Mouse (Mus musculus) C2C12 (cell line): Measurements from ENCODE around the gene Arpp21. TPM values are rescaled to one million over a fixed set of nuclear protein-coding genes. Genes with fewer than 3 reads are reported as not detected.
A peak's percentile ranks its signal among the peaks of the same experiment; 100 is the strongest.

Source experiments
- H3K27me3 ChIP-seq: one replicate; pipeline ENCODE4 v1.6.1; 2011; ENCODE audit not compliant: control insufficient read depth, insufficient read depth, insufficient read length
- H3K36me3 ChIP-seq: one replicate; pipeline ENCODE4 v1.6.1; 2011; ENCODE audit not compliant: control insufficient read depth, insufficient read depth
- H3K4me3 ChIP-seq: one replicate; pipeline ENCODE4 v1.5.1; 2011; ENCODE audit warnings: mild to moderate bottlenecking, control low read depth; ENCODE audit not compliant: poor library complexity, insufficient read depth, severe bottlenecking
- H3K79me2 ChIP-seq: one replicate; pipeline ENCODE4 v1.6.1; 2011; ENCODE audit not compliant: control insufficient read depth, insufficient read depth
- H3K79me3 ChIP-seq: one replicate; pipeline ENCODE4 v1.6.1; 2011; ENCODE audit warnings: low read depth, control low read depth
- H3ac ChIP-seq: one replicate; pipeline ENCODE3; 2011; ENCODE audit warnings: low read depth; ENCODE audit not compliant: control insufficient read depth, insufficient read length
- CEBPB ChIP-seq: IDR thresholded peaks from one replicate; pipeline ENCODE4 v1.6.1; 2011; ENCODE audit warnings: low read depth, mild to moderate bottlenecking, control low read depth, moderate library complexity
- CTCF ChIP-seq: IDR thresholded peaks from one replicate; pipeline ENCODE4 v1.5.1; 2011; ENCODE audit not compliant: control insufficient read depth, insufficient read depth, insufficient read length
- FOSL1 ChIP-seq: IDR thresholded peaks from one replicate; pipeline ENCODE4 v1.8.0; 2011; ENCODE audit warnings: mild to moderate bottlenecking, low read length; ENCODE audit not compliant: poor library complexity, insufficient read depth, severe bottlenecking
- MAX ChIP-seq: IDR thresholded peaks from one replicate; pipeline ENCODE4 v1.6.1; 2011; ENCODE audit warnings: mild to moderate bottlenecking, control low read depth
- MYOD1 ChIP-seq: IDR thresholded peaks from one replicate; pipeline ENCODE4 v1.6.1; 2011; ENCODE audit warnings: low read depth; ENCODE audit not compliant: control insufficient read depth, insufficient read length
- MYOG ChIP-seq: IDR thresholded peaks from one replicate; pipeline ENCODE4 v1.6.1; 2011; ENCODE audit not compliant: control insufficient read depth, insufficient read length; ENCODE audit errors: extremely low read depth
- USF1 ChIP-seq: IDR thresholded peaks from one replicate; pipeline ENCODE4 v1.6.1; 2011; ENCODE audit warnings: low read depth, mild to moderate bottlenecking, control low read depth, moderate library complexity
- polyA plus RNA-seq: library from polyadenylated mRNA; unstranded; fragments of >200 nt; fragmentation: generic; extraction: Trizol; gene quantifications from one replicate; pipeline ENCODE4 v1.2.1, GENCODE M21; 2012; ENCODE audit warnings: missing spikeins

Gene Arpp21
- polyA plus RNA-seq, 1 experiment: 0.16 TPM

GRCm38 (mm10) chr9:112102852-112103192, 132.9 kb downstream of the Arpp21 start:
- Histone ChIP-seq H3K27me3 (no peaks in the 10 kb centered on the region), H3K4me3 (no peak overlapping the region), H3ac (no peak overlapping the region), H3K36me3 (no peaks in the 10 kb centered on the region), H3K79me3 (no peaks in the 10 kb centered on the region), H3K79me2 (no peaks in the 10 kb centered on the region)
- TF ChIP-seq USF1 (no peak), CTCF (no peak), CEBPB (no peak), FOSL1 (no peak), MYOD1 (no peak), MAX (no peak), MYOG (no peak)

GRCm38 (mm10) chr9:112102155-112102851, 133.4 kb downstream of the Arpp21 start:
- H3K27me3 ChIP-seq: no peaks in the 10 kb centered on the region
- H3K36me3 ChIP-seq: no peaks in the 10 kb centered on the region
- H3K4me3 ChIP-seq: no peak overlapping the region

GRCm38 (mm10) chr9:112100841-112101595, 134.7 kb downstream of the Arpp21 start:
- Histone ChIP-seq H3K27me3 (no peaks in the 10 kb centered on the region), H3ac (no peak overlapping the region), H3K36me3 (no peaks in the 10 kb centered on the region), H3K4me3 (no peak overlapping the region), H3K79me3 (no peaks in the 10 kb centered on the region), H3K79me2 (no peaks in the 10 kb centered on the region)
- no peak for TF ChIP-seq CEBPB
- no peak for TF ChIP-seq MAX
- TF ChIP-seq FOSL1: no peak
- no peak for TF ChIP-seq MYOG
- no peak for TF ChIP-seq MYOD1
- no peak for TF ChIP-seq USF1
- TF ChIP-seq CTCF: no peak

More at GRCm38 (mm10) chr9:112102155-112102851, 133.4 kb downstream of the Arpp21 start:
- TF ChIP-seq MYOD1 (peak; percentile 18), USF1 (no peak)
- H3ac ChIP-seq: no peak overlapping the region
- H3K79me2 ChIP-seq: no peaks in the 10 kb centered on the region
- H3K79me3 ChIP-seq: no peaks in the 10 kb centered on the region

GRCm38 (mm10) chr9:112098267-112098666, 137.5 kb downstream of the Arpp21 start:
- Histone ChIP-seq H3K27me3 (no peaks in the 10 kb centered on the region), H3K36me3 (no peaks in the 10 kb centered on the region), H3K79me3 (no peaks in the 10 kb centered on the region), H3K4me3 (no peak overlapping the region), H3K79me2 (no peaks in the 10 kb centered on the region), H3ac (no peak overlapping the region)
- TF ChIP-seq MAX: no peak
- TF ChIP-seq MYOD1: no peak
- no peak for TF ChIP-seq CEBPB
- TF ChIP-seq MYOG: no peak
- no peak for TF ChIP-seq FOSL1
- no peak for TF ChIP-seq USF1
- TF ChIP-seq CTCF: no peak

- no peaks in the 10 kb centered on the region for H3K79me2 ChIP-seq
- no peaks in the 10 kb centered on the region for H3K79me3 ChIP-seq
- H3K27me3 ChIP-seq: no peaks in the 10 kb centered on the region
- H3K36me3 ChIP-seq: no peaks in the 10 kb centered on the region
- no peak overlapping the region for H3ac ChIP-seq
- H3K4me3 ChIP-seq: no peak overlapping the region
- no peak for TF ChIP-seq MYOG
Observed at GRCm38 (mm10) chr9:112095708-112096107, 140.0 kb downstream of the Arpp21 start.

- no peak for TF ChIP-seq USF1
- no peak for TF ChIP-seq MYOD1
- no peak for TF ChIP-seq CEBPB
- no peak for TF ChIP-seq FOSL1
- no peak for TF ChIP-seq MAX
- TF ChIP-seq CTCF: no peak
- no peak for TF ChIP-seq MYOG
- no peak overlapping the region for H3K4me3 ChIP-seq
- H3ac ChIP-seq: no peak overlapping the region
- no peaks in the 10 kb centered on the region for H3K79me2 ChIP-seq
- H3K36me3 ChIP-seq: no peaks in the 10 kb centered on the region
- no peaks in the 10 kb centered on the region for H3K27me3 ChIP-seq
- no peaks in the 10 kb centered on the region for H3K79me3 ChIP-seq
Observed at GRCm38 (mm10) chr9:112095198-112095597, 140.5 kb downstream of the Arpp21 start.
